In the genomic region with DNA sequence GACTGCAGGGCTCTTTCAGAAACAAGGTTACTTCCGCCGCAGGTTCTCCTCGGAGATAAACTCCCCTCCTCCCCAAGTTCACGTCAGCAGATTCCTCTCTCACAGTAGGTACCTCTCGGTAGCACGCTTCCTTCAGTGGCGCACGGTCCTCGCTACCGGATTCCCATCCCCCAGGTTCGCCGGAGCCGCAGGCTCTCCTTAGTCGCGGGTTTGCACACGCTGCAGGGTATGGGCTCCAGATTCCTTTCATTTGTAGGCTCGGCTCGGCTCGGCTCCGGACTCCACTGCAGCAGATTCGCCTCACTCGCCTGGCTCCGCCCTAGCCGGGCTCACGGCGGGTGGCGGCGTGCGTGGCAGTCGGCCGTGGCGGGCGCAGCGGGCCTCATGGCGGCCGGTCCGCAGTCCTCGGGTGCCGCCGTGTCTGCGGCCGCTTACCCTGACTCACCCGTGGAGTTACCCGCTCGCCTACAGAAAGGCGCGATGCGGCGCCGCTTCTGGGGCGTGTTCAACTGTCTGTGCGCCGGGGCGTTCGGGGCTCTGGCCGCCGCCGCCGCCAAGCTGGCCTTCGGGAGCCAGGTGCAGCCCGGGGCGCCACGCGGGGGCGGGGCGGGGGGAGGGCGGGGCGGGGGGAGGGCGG, we compare ENCODE assay signal across 8 mouse cellular contexts. TPM values are rescaled to one million over a fixed set of nuclear protein-coding genes. Genes with fewer than 3 reads are reported as not detected.
DNase-seq lines count a peak whose midpoint lies in the region; ATAC-seq lines count a peak whose summit lies in the region.

A gene (plus strand): TSS at position 332 of the 637 bp plus-strand sequence.

- no peaks in the 10 kb centered on the region for H3K27me3 ChIP-seq in hindbrain, embryonic 11.5 days (ENCODE audit: control insufficient read depth, insufficient read depth, low read length)

- peak; percentile 89 for DNase-seq in MN1 (ENCODE audit: low spot score)
- peak; percentile 91 for DNase-seq in cerebellum, adult 9-10 months
- peak; percentile 57 to 82 for DNase-seq in frontal cortex, adult 2 months (ENCODE audit: extremely low spot score in 1 of 2, low spot score in 1 of 2)
- DNase-seq in hindbrain, embryonic 11.5 days (ENCODE audit: low spot score) = peak; percentile 87
- peak; percentile 78 to 88 for DNase-seq in layer of hippocampus, postnatal 10 days (ENCODE audit: low spot score in 2 of 2)
- DNase-seq in lung, postnatal 10 days = peak; percentile 90
- DNase-seq in ovary, postnatal 36 days (ENCODE audit: low spot score) = peak; percentile 88
- DNase-seq in thymus, postnatal 25 days = peak; percentile 88

- H3K4me2 ChIP-seq in hindbrain, embryonic 11.5 days (replicated peaks; ENCODE audit: low read depth, low read length) = peak within 1 kb of the TSS; percentile 72

- no peaks in the 10 kb centered on the region; the same call in 1 of the 2 replicates for H3K4me1 ChIP-seq in hindbrain, embryonic 11.5 days (replicated peaks; ENCODE audit: control insufficient read depth, insufficient read depth, low read length)

- peak within 1 kb of the TSS; percentile 60 for H3K4me3 ChIP-seq in hindbrain, embryonic 11.5 days (ENCODE audit: low read depth, low read length)

- no peaks in the 10 kb centered on the region for H3K9me3 ChIP-seq in hindbrain, embryonic 11.5 days (ENCODE audit: control insufficient read depth, low read length)

- H3K27ac ChIP-seq in hindbrain, embryonic 11.5 days (ENCODE audit: low read depth, low read length) = peak within 1 kb of the TSS; percentile 85

- H3K9ac ChIP-seq in hindbrain, embryonic 11.5 days (ENCODE audit: low read depth, low read length) = peak within 1 kb of the TSS; percentile 79

- peak; percentile 97 for ATAC-seq in hindbrain, embryonic 11.5 days (ENCODE audit: low FRiP score)

- 1% methylated on average over 47 of the region's 69 CpGs for WGBS in hindbrain, embryonic 11.5 days

- peaks cover 5% of the 10 kb centered on the region; the same call in 1 of the 2 replicates for H3K36me3 ChIP-seq in hindbrain, embryonic 11.5 days (ENCODE audit: control insufficient read depth, insufficient read depth, low read length)

RNA-seq across cellular contexts. Expression of the gene that starts here (rescaled TPM):
- 31.0 and 34.1 TPM in 2 replicates for polyA plus RNA-seq in frontal cortex, adult 2 months (2012; rRNA removed)
- polyA plus RNA-seq in hindbrain, embryonic 11.5 days (2014; fragmentation: Nextera tagmentation; extraction: Ambion mirVana) = 19.5 and 19.6 TPM in 2 replicates
- total RNA-seq in layer of hippocampus, postnatal 10 days (2021) = 10 to 100 TPM; 35.0 to 38.8 TPM

Comparison
In these comparisons a context has a peak if more than half of its experiments do, and no peak if none do; other contexts are left out.
1. Peak in every context shown above with its lines: DNase-seq, ATAC-seq, H3K4me3 ChIP-seq and H3K27ac ChIP-seq.